14 mouse cellular contexts compared by ENCODE assay signal in genomic region chr14:75148229-75148628, GRCm38 (mm10). TPM values are rescaled to one million over a fixed set of nuclear protein-coding genes. Genes with fewer than 3 reads are reported as not detected.
DNase-seq lines count a peak whose midpoint lies in the region; ATAC-seq and TF ChIP-seq lines count a peak whose summit lies in the region.
"Had no signal": no experiment of that assay in that cellular context is flagged by ENCODE, and none has a peak within 500 bp of the region (broad histone marks: within the 10 kb centered on the region; RNA-seq: fewer than 3 reads in every experiment).

No protein-coding gene starts in this region.

- no peak overlapping the region for H3K27ac ChIP-seq in forebrain, postnatal 0 days (ENCODE audit: low read depth, low read length)
- no peak overlapping the region for H3K27ac ChIP-seq in forebrain, embryonic 11.5 days (ENCODE audit: low read depth, low read length)
- H3K27ac ChIP-seq in liver, embryonic 15.5 days (replicated peaks) = no peak overlapping the region
- H3K27ac ChIP-seq: forebrain, embryonic 15.5 days; heart, embryonic 15.5 days; midbrain, embryonic 15.5 days had no signal

- peak; percentile 44 for DNase-seq in forebrain, postnatal 0 days
- no peak for DNase-seq in forebrain, embryonic 11.5 days (ENCODE audit: low spot score)
- DNase-seq in lung, adult 18-20 months = peak; percentile 61 to 62
- no peak for DNase-seq in lung, adult 2 months
- DNase-seq in right cerebral cortex, postnatal 10 days (ENCODE audit: low spot score in 2 of 2) = peak; percentile 60 to 66
- no peak for DNase-seq in Muller cell, postnatal 12 days (ENCODE audit: inconsistent ontology term)
- DNase-seq in retina, embryonic 14.5 days (ENCODE audit: low spot score) = no peak

- TF ChIP-seq CTCF in forebrain, postnatal 0 days (IDR thresholded peaks at IDR 0.05; ENCODE audit: low read depth) = no peak
- TF ChIP-seq CTCF in lung, adult 2 months (IDR thresholded peaks at IDR 0.05; ENCODE audit: insufficient read depth, low read length) = no peak

- no peaks in the 10 kb centered on the region for H3K9me3 ChIP-seq in forebrain, postnatal 0 days (ENCODE audit: low read length)
- no peaks in the 10 kb centered on the region for H3K9me3 ChIP-seq in forebrain, embryonic 11.5 days (ENCODE audit: control insufficient read depth, low read length)
- H3K9me3 ChIP-seq in liver, embryonic 15.5 days (replicated peaks) = no peaks in the 10 kb centered on the region
- H3K9me3 ChIP-seq: forebrain, embryonic 15.5 days; heart, embryonic 15.5 days; midbrain, embryonic 15.5 days had no signal

- H3K4me3 ChIP-seq in forebrain, postnatal 0 days (ENCODE audit: low read depth, low read length) = no peak overlapping the region
- no peak overlapping the region for H3K4me3 ChIP-seq in forebrain, embryonic 11.5 days (ENCODE audit: low read depth, low read length)
- no peak overlapping the region for H3K4me3 ChIP-seq in lung, adult 2 months (replicated peaks; ENCODE audit: extremely low read depth, low read depth, low read length)
- no peak overlapping the region for H3K4me3 ChIP-seq in liver, embryonic 15.5 days (replicated peaks)
- H3K4me3 ChIP-seq: forebrain, embryonic 15.5 days; heart, embryonic 15.5 days; midbrain, embryonic 15.5 days had no signal

- H3K27me3 ChIP-seq in forebrain, postnatal 0 days (ENCODE audit: insufficient read depth, low read length) = no peaks in the 10 kb centered on the region
- H3K27me3 ChIP-seq in forebrain, embryonic 11.5 days (ENCODE audit: control insufficient read depth, insufficient read depth, low read length) = no peaks in the 10 kb centered on the region
- 0 out of 2 replicates have a peak, but pooled peaks cover 2% of the 10 kb centered on the region for H3K27me3 ChIP-seq in liver, embryonic 15.5 days
- H3K27me3 ChIP-seq: forebrain, embryonic 15.5 days; heart, embryonic 15.5 days; midbrain, embryonic 15.5 days had no signal

- H3K36me3 ChIP-seq in forebrain, postnatal 0 days (ENCODE audit: insufficient read depth) = no peaks in the 10 kb centered on the region
- H3K36me3 ChIP-seq in forebrain, embryonic 11.5 days (ENCODE audit: control insufficient read depth, insufficient read depth, low read length) = no peaks in the 10 kb centered on the region
- no peaks in the 10 kb centered on the region for H3K36me3 ChIP-seq in liver, embryonic 15.5 days (replicated peaks)
- H3K36me3 ChIP-seq: forebrain, embryonic 15.5 days; heart, embryonic 15.5 days; midbrain, embryonic 15.5 days had no signal

- no peak overlapping the region for H3K9ac ChIP-seq in forebrain, postnatal 0 days
- no peak overlapping the region for H3K9ac ChIP-seq in forebrain, embryonic 11.5 days (ENCODE audit: low read length)
- H3K9ac ChIP-seq in liver, embryonic 15.5 days = no peak overlapping the region
- H3K9ac ChIP-seq: forebrain, embryonic 15.5 days; heart, embryonic 15.5 days; midbrain, embryonic 15.5 days had no signal

- H3K4me2 ChIP-seq in forebrain, postnatal 0 days (ENCODE audit: low read depth) = no peak overlapping the region
- no peak overlapping the region for H3K4me2 ChIP-seq in forebrain, embryonic 11.5 days (ENCODE audit: low read depth, low read length, severe bottlenecking)
- 0 out of 2 replicates have a peak overlapping the region, but pooled peaks have one; percentile 8 for H3K4me2 ChIP-seq in liver, embryonic 15.5 days
- H3K4me2 ChIP-seq: forebrain, embryonic 15.5 days; heart, embryonic 15.5 days; midbrain, embryonic 15.5 days had no signal

- no peak for ATAC-seq in forebrain, postnatal 0 days
- no peak for ATAC-seq in forebrain, embryonic 11.5 days (replicated peaks; ENCODE audit: low FRiP score)
- ATAC-seq in liver, embryonic 15.5 days (ENCODE audit: insufficient read depth) = no peak
- ATAC-seq: forebrain, embryonic 15.5 days; intestine, postnatal 0 days; midbrain, embryonic 15.5 days had no signal

- H3K4me1 ChIP-seq in forebrain, postnatal 0 days (ENCODE audit: insufficient read depth) = no peaks in the 10 kb centered on the region
- no peaks in the 10 kb centered on the region for H3K4me1 ChIP-seq in forebrain, embryonic 11.5 days (replicated peaks; ENCODE audit: control insufficient read depth, insufficient read depth, low read length)
- peaks cover 5% of the 10 kb centered on the region for H3K4me1 ChIP-seq in lung, adult 2 months (ENCODE audit: control insufficient read depth, insufficient read depth, low read length)
- peaks cover 21% of the 10 kb centered on the region for H3K4me1 ChIP-seq in liver, embryonic 15.5 days (replicated peaks)
- H3K4me1 ChIP-seq: forebrain, embryonic 15.5 days; heart, embryonic 15.5 days; midbrain, embryonic 15.5 days had no signal

- TF ChIP-seq POLR2A in lung, adult 2 months (IDR thresholded peaks at IDR 0.05; ENCODE audit: borderline replicate concordance, extremely low read depth, low read depth, low read length) = no peak

- WGBS in forebrain, postnatal 0 days = 65% methylated on average over 9 of the region's 9 CpGs
- WGBS in forebrain, embryonic 11.5 days = 87% methylated on average over 9 of the region's 9 CpGs
- 21% methylated on average over 9 of the region's 9 CpGs for WGBS in lung, adult 2 months
- 15% methylated on average over 9 of the region's 9 CpGs for WGBS in liver, embryonic 15.5 days (ENCODE audit: insufficient replicate concordance)

RNA-seq across cellular contexts. Expression of gene Lcp1, which starts 17.3 kb away (rescaled TPM):
- total RNA-seq in forebrain, postnatal 0 days (2014; rRNA removed) = 6.5 and 7.5 TPM in 2 replicates
- 6.6 and 7.4 TPM in 2 replicates for polyA plus RNA-seq in forebrain, postnatal 0 days (2015; fragmentation: Nextera tagmentation; extraction: Ambion mirVana)
- 26.5 and 28.6 TPM in 2 replicates for polyA plus RNA-seq in forebrain, embryonic 11.5 days (2014; fragmentation: Nextera tagmentation; extraction: Ambion mirVana)
- polyA plus RNA-seq in lung, adult 2 months (2012; rRNA removed) = 26.6 and 54.4 TPM in 2 replicates
- polyA plus RNA-seq in liver, embryonic 15.5 days (2015; fragmentation: Nextera tagmentation; extraction: Ambion mirVana) = 39.6 and 40.9 TPM in 2 replicates

RNA-seq across cellular contexts. Expression of gene Lrrc63, which starts 17.5 kb away (rescaled TPM):
- total RNA-seq in forebrain, postnatal 0 days (2014; rRNA removed) = not detected in 2 replicates
- polyA plus RNA-seq in forebrain, postnatal 0 days (2015; fragmentation: Nextera tagmentation; extraction: Ambion mirVana) = not detected in 2 replicates
- polyA plus RNA-seq in forebrain, embryonic 11.5 days (2014; fragmentation: Nextera tagmentation; extraction: Ambion mirVana) = 0.31 and 0.36 TPM in 2 replicates
- 0.03 and 0.04 TPM in 2 replicates for polyA plus RNA-seq in lung, adult 2 months (2012; rRNA removed)
- not detected in 2 replicates for polyA plus RNA-seq in liver, embryonic 15.5 days (2015; fragmentation: Nextera tagmentation; extraction: Ambion mirVana)
- polyA plus RNA-seq: C2C12; forebrain, embryonic 15.5 days; heart, embryonic 15.5 days; intestine, postnatal 0 days; limb, embryonic 11.5 days had no signal

Comparison
In these comparisons a context has a peak if more than half of its experiments do, and no peak if none do; other contexts are left out.
1. DNase-seq: peak in forebrain, postnatal 0 days (single experiment), lung, adult 18-20 months (2 of 2) and right cerebral cortex, postnatal 10 days (2 of 2); none in forebrain, embryonic 11.5 days (single experiment), lung, adult 2 months (single experiment), Muller cell, postnatal 12 days (single experiment) and retina, embryonic 14.5 days (single experiment).